Mouse (Mus musculus) myocyte (in vitro differentiated cells): ENCODE measurements around the gene Trim75. TPM values are rescaled to one million over a fixed set of nuclear protein-coding genes. Genes with fewer than 3 reads are reported as not detected.

Experiments
- H3K27me3 ChIP-seq: one replicate; pipeline ENCODE4 v1.6.1; 2011; ENCODE audit not compliant: control insufficient read depth, insufficient read depth, insufficient read length
- H3K36me3 ChIP-seq: one replicate; pipeline ENCODE4 v1.6.1; 2011; ENCODE audit not compliant: control insufficient read depth, insufficient read depth
- H3K4me2 ChIP-seq: one replicate; pipeline ENCODE4 v1.6.1; 2011; ENCODE audit warnings: low read depth, control low read depth
- H3K4me3 ChIP-seq: one replicate; pipeline ENCODE4 v1.5.1; 2011; ENCODE audit warnings: mild to moderate bottlenecking, control low read depth, moderate library complexity
- H3K79me2 ChIP-seq: one replicate; pipeline ENCODE4 v1.6.1; 2011; ENCODE audit not compliant: control insufficient read depth, insufficient read depth
- H3ac ChIP-seq: one replicate; pipeline ENCODE4 v1.6.1; 2011; ENCODE audit not compliant: control insufficient read depth, insufficient read length
- CEBPB ChIP-seq: IDR thresholded peaks from 2 replicates; pipeline ENCODE4 v1.6.1; 2011; ENCODE audit warnings: mild to moderate bottlenecking, moderate library complexity; ENCODE audit not compliant: poor library complexity, insufficient read depth, severe bottlenecking
- E2F4 ChIP-seq: IDR thresholded peaks from one replicate; pipeline ENCODE4 v1.6.1; 2011; ENCODE audit warnings: mild to moderate bottlenecking, control low read depth, moderate library complexity; ENCODE audit not compliant: insufficient read depth
- MAX ChIP-seq: IDR thresholded peaks from one replicate; pipeline ENCODE4 v1.6.1; 2011; ENCODE audit warnings: low read depth, mild to moderate bottlenecking, control low read depth
- MYOD1 ChIP-seq, 3 experiments: IDR thresholded peaks; one replicate each; pipeline ENCODE4 v1.6.1; 2011; ENCODE audit warnings: control low read depth in 2 of 3, low read depth in 2 of 3, mild to moderate bottlenecking in 2 of 3, moderate library complexity in 1 of 3; ENCODE audit not compliant: insufficient read length in 2 of 3, control insufficient read depth in 1 of 3
- MYOG ChIP-seq, 3 experiments: IDR thresholded peaks; one replicate each; pipeline ENCODE4 v1.6.1; 2011; ENCODE audit warnings: control low read depth in 2 of 3, low read depth in 2 of 3, mild to moderate bottlenecking in 2 of 3; ENCODE audit not compliant: insufficient read length in 2 of 3, control insufficient read depth in 1 of 3, insufficient read depth in 1 of 3
- POLR2A ChIP-seq: IDR thresholded peaks from one replicate; pipeline ENCODE4 v1.6.1; 2011; ENCODE audit warnings: low read depth, mild to moderate bottlenecking, control low read depth, moderate library complexity; ENCODE audit not compliant: insufficient read length
- POLR2AphosphoS2 ChIP-seq: IDR thresholded peaks from one replicate; pipeline ENCODE4 v1.6.1; 2011; ENCODE audit warnings: low read depth, control low read depth; ENCODE audit not compliant: insufficient read length
- REST ChIP-seq: IDR thresholded peaks from one replicate; pipeline ENCODE4 v1.6.1; 2011; ENCODE audit warnings: mild to moderate bottlenecking, control low read depth, moderate library complexity; ENCODE audit not compliant: insufficient read depth, insufficient read length
- SRF ChIP-seq: IDR thresholded peaks from one replicate; pipeline ENCODE4 v1.6.1; 2011; ENCODE audit warnings: low read depth; ENCODE audit not compliant: control insufficient read depth, insufficient read length
- TCF12 ChIP-seq: IDR thresholded peaks from one replicate; pipeline ENCODE4 v1.6.1; 2011; ENCODE audit warnings: mild to moderate bottlenecking, control low read depth; ENCODE audit not compliant: poor library complexity, insufficient read depth, severe bottlenecking
- TCF3 ChIP-seq: IDR thresholded peaks from one replicate; pipeline ENCODE4 v1.6.1; 2011; ENCODE audit warnings: low read depth, control low read depth; ENCODE audit not compliant: insufficient read length
- USF1 ChIP-seq: IDR thresholded peaks from one replicate; pipeline ENCODE4 v1.6.1; 2011; ENCODE audit warnings: low read depth, mild to moderate bottlenecking, control low read depth, moderate library complexity
- polyA plus RNA-seq: library from polyadenylated mRNA; unstranded; fragments of >200 nt; fragmentation: generic; extraction: Trizol; gene quantifications from one replicate; pipeline ENCODE4 v1.2.1, GENCODE M21; 2012; ENCODE audit warnings: missing spikeins

Trim75 gene
- polyA plus RNA-seq, 1 experiment = not detected

DNA sequence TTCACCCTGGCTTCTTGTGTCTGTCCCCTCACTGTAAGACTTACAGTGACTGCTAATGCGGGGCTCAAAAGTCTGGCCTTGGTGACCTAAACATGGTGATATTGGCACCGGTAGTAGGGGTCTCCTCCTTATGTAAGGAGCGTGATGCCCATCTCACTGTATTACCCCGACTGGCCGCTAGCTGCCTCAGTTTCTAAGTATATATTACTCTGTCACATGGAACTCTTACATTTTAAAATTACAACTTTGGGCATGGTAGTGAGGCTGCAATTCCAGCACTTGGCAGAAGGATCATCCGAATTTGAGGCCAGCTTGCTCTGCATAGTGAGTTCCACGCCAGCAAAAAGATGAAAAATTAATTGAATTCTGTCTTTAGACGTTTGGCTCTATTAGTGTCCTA is 46.6 kb downstream of the Trim75 start:
- TF ChIP-seq MAX = no peak
- TF ChIP-seq REST = no peak
- TF ChIP-seq USF1 = no peak
- TF ChIP-seq POLR2AphosphoS2 = no peak
- no peak for TF ChIP-seq MYOD1 (IDR thresholded peaks at IDR 0.05; ENCODE audit: control insufficient read depth in 1 of 3, insufficient read length in 2 of 3, low read depth in 2 of 3)
- no peak for TF ChIP-seq TCF3
- no peak for TF ChIP-seq SRF
- TF ChIP-seq TCF12 = no peak
- no peak for TF ChIP-seq POLR2A
- no peak for TF ChIP-seq MYOG (IDR thresholded peaks at IDR 0.05; ENCODE audit: control insufficient read depth in 1 of 3, insufficient read depth in 1 of 3, insufficient read length in 2 of 3, low read depth in 2 of 3)
- TF ChIP-seq CEBPB = no peak
- no peak for TF ChIP-seq E2F4
- no peak overlapping the region for H3K4me3 ChIP-seq
- no peak overlapping the region for H3ac ChIP-seq
- no peak overlapping the region for H3K4me2 ChIP-seq
- no peaks in the 10 kb centered on the region for H3K79me2 ChIP-seq
- no peaks in the 10 kb centered on the region for H3K36me3 ChIP-seq
- H3K27me3 ChIP-seq = no peaks in the 10 kb centered on the region

GRCm38 (mm10) chr8:64934997-64935396 is 52.6 kb downstream of the Trim75 start:
- TF ChIP-seq POLR2AphosphoS2 (no peak), MAX (no peak), E2F4 (no peak), SRF (no peak), TCF3 (no peak), REST (no peak), USF1 (no peak), MYOG (IDR thresholded peaks at IDR 0.05; ENCODE audit: control insufficient read depth in 1 of 3, insufficient read depth in 1 of 3, insufficient read length in 2 of 3, low read depth in 2 of 3) (no peak), CEBPB (no peak), MYOD1 (IDR thresholded peaks at IDR 0.05; ENCODE audit: control insufficient read depth in 1 of 3, insufficient read length in 2 of 3, low read depth in 2 of 3) (no peak), TCF12 (no peak), POLR2A (no peak)
- no peaks in the 10 kb centered on the region for H3K27me3 ChIP-seq

More at GRCm38 (mm10) chr8:64934997-64935396, 52.6 kb downstream of the Trim75 start:
- no peaks in the 10 kb centered on the region for H3K36me3 ChIP-seq
- H3ac ChIP-seq = no peak overlapping the region
- H3K4me3 ChIP-seq = no peak overlapping the region
- no peak overlapping the region for H3K4me2 ChIP-seq
- H3K79me2 ChIP-seq = no peaks in the 10 kb centered on the region

Other genes starting within 250 kb of the Trim75 start
- 6.7 TPM for gene Klhl2, start 137.8 kb downstream of the Trim75 start, polyA plus RNA-seq
- gene Tmem192, start 40.6 kb downstream of the Trim75 start, polyA plus RNA-seq = 38.5 TPM
- not detected for gene Trim61, start 30.7 kb upstream of the Trim75 start, polyA plus RNA-seq
- not detected for gene Trim60, start 30.8 kb upstream of the Trim75 start, polyA plus RNA-seq
- not detected for gene Apela, start 49.5 kb upstream of the Trim75 start, polyA plus RNA-seq
- not detected for gene Gm10663, start 87.2 kb upstream of the Trim75 start, polyA plus RNA-seq
- gene BC030870, start 141.7 kb upstream of the Trim75 start, polyA plus RNA-seq = not detected